Mouse (Mus musculus) stomach, embryonic 14.5 days (tissue): ENCODE measurements at regions not wholly inside any gene's neighbourhood (a gene's known extent, or its start where the extent isn't known, plus 50 kb on each side); places are given as distances from the start of the nearest gene placed in this dataset.
A peak's percentile ranks its signal among the peaks of the same experiment; 100 is the strongest.

Experiments used
- ATAC-seq: fragments of 200-750 bp; cut with Nextera tagmentation; 2 replicates; pipeline ENCODE4 v1.8.0; 2017; ENCODE audit warnings: low read depth, moderate TSS enrichment; ENCODE audit not compliant: insufficient number of reproducible peaks, insufficient read depth, low FRiP score
- H3K27ac ChIP-seq: fragments of 300-500 bp; sonication (generic); 2 replicates; pipeline ENCODE4 v1.5.1; 2014; ENCODE audit warnings: mild to moderate bottlenecking, low read length, moderate library complexity, mixed read lengths
- H3K27me3 ChIP-seq: fragments of 300-500 bp; sonication (generic); 2 replicates; pipeline ENCODE4 v1.6.1; 2014; ENCODE audit warnings: low read length, control low read depth, mixed read lengths; ENCODE audit not compliant: control insufficient read depth, insufficient read depth
- H3K36me3 ChIP-seq: fragments of 300-500 bp; sonication (generic); 2 replicates; pipeline ENCODE4 v1.6.1; 2014; ENCODE audit warnings: mild to moderate bottlenecking, control low read depth, low read length, moderate library complexity, mixed read lengths; ENCODE audit not compliant: control insufficient read depth, insufficient read depth
- H3K4me1 ChIP-seq: fragments of 300-500 bp; sonication (generic); 2 replicates; pipeline ENCODE4 v1.6.1; 2014; ENCODE audit warnings: low read length, control low read depth, mixed read lengths; ENCODE audit not compliant: control insufficient read depth, insufficient read depth
- H3K4me2 ChIP-seq: fragments of 300-500 bp; sonication (generic); replicated peaks from 2 replicates; pipeline ENCODE4 v1.6.1; 2014; ENCODE audit warnings: low read depth, low read length, control low read depth
- H3K4me3 ChIP-seq: fragments of 300-500 bp; sonication (generic); 2 replicates; pipeline ENCODE4 v1.5.1; 2014; ENCODE audit warnings: low read depth, low read length, control low read depth
- H3K9ac ChIP-seq: fragments of 300-500 bp; sonication (generic); replicated peaks from 2 replicates; pipeline ENCODE4 v1.6.1; 2014; ENCODE audit warnings: low read depth, mild to moderate bottlenecking, control low read depth, low read length, moderate library complexity, mixed read lengths
- H3K9me3 ChIP-seq: fragments of 300-500 bp; sonication (generic); 2 replicates; pipeline ENCODE4 v1.6.1; 2016; ENCODE audit warnings: low read depth, low read length, control low read depth; ENCODE audit not compliant: control insufficient read depth
- WGBS: fragments of 180-500 bp; shearing (Covaris S2); extraction: QIAGEN DNeasy Blood & Tissue Kit; methylation state at CpG from one replicate; pipeline ENCODE4 v1.1.7; 2014; 5-methylcytosine and 5-hydroxymethylcytosine counted together

DNA sequence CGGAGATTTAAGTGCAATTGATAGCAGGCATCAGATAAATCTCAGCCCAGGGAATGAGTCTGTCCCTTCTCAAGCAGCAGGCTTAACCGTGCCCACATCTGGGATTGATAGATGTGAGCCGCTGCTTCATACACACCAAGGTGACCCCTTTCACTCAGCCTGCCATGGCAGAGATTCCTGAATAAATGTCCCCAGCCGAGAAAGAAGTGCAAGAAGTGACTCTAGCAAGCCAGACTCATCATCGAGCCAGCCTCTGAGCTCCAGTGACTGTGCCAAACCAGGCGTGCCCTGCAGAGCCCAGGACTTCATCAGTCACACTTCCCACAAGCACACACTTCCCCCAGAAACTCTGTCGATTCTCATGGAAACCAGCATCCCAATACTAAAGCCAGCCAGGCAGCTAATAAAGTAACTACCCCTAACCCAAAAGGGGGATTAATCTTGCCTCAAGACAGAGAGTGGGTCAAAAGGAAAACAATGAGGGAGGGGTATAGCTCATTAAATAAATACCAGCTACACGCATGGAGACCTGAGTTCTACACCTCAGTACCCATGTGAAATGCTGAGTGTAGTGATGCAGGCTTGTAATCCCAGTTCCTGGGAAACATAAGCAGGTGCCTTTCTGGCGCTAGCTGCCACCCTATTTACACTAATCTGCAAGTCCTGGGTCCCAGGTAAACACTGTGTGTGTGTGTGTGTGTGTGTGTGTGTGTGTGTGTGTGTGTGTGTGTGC lies 231.5 kb upstream of the Noct start:
- 40% methylated on average over 9 of the region's 9 CpGs for WGBS
- Histone ChIP-seq H3K4me2 (no peak overlapping the region), H3K36me3 (no peaks in the 10 kb centered on the region), H3K27me3 (no peaks in the 10 kb centered on the region), H3K4me1 (0 out of 2 replicates have a peak, but pooled peaks cover 4% of the 10 kb centered on the region), H3K4me3 (no peak overlapping the region), H3K27ac (no peak overlapping the region), H3K9me3 (no peaks in the 10 kb centered on the region), H3K9ac (no peak overlapping the region)
- no peak for ATAC-seq

DNA sequence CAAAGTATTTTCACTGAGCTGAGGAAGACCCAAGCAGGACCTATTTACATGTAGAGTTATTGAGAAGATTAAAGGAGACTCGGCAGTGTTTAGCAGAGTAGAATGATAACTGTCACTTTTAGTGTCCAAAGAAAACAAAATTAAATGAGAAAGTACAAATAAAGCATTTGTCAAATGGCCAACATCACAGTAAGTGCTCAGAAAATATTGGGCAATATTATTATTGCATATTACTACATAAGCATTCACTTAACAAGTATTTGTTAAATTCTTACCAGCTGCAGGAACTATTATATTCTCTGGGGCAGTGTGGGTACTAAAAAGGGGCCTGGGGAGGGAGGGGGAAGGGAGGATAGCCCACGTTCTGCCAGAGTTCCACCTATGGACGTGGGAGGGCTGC lies 224.5 kb upstream of the Noct start:
- Histone ChIP-seq H3K4me2 (no peak overlapping the region), H3K4me1 (0 out of 2 replicates have a peak, but pooled peaks cover 3% of the 10 kb centered on the region), H3K9me3 (no peaks in the 10 kb centered on the region), H3K9ac (no peak overlapping the region), H3K27ac (no peak overlapping the region), H3K4me3 (no peak overlapping the region), H3K36me3 (no peaks in the 10 kb centered on the region), H3K27me3 (no peaks in the 10 kb centered on the region)
- no peak for ATAC-seq
- WGBS, result 55% methylated on average over 3 of the region's 3 CpGs

- Histone ChIP-seq H3K27me3 (no peaks in the 10 kb centered on the region), H3K36me3 (no peaks in the 10 kb centered on the region), H3K4me3 (no peak overlapping the region), H3K9me3 (no peaks in the 10 kb centered on the region), H3K4me2 (no peak overlapping the region), H3K27ac (no peak overlapping the region), H3K9ac (no peak overlapping the region), H3K4me1 (0 out of 2 replicates have a peak, but pooled peaks cover 3% of the 10 kb centered on the region)
- no peak for ATAC-seq
- WGBS, result 91% methylated on average over 7 of the region's 7 CpGs
Measured at GRCm38 (mm10) chr3:51000938-51001337, 223.3 kb upstream of the Noct start.

DNA sequence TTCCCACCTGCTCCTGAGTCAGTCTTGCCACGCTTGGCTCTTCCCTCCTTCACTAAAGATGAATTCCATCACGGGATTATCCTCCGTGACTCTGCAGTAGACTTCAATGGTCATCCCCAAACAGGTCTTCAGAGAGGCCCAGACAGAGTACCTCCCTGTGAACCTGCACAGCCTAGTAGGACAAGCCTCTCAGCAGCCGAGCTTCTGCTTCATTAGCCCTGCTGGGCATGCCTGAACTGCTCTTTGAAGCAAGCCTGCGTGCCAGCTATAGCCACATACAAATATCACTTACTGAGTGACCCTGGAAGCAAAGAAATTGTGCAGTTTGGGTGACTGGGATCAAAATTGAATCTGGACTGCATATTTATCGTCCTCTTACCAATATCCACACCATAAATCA lies 221.6 kb upstream of the Noct start:
- Histone ChIP-seq H3K4me1 (0 out of 2 replicates have a peak, but pooled peaks cover 3% of the 10 kb centered on the region), H3K27ac (no peak overlapping the region), H3K9ac (no peak overlapping the region), H3K27me3 (no peaks in the 10 kb centered on the region), H3K36me3 (no peaks in the 10 kb centered on the region), H3K9me3 (no peaks in the 10 kb centered on the region), H3K4me2 (no peak overlapping the region), H3K4me3 (no peak overlapping the region)
- ATAC-seq, result no peak
- 60% methylated on average over 6 of the region's 6 CpGs for WGBS

- Histone ChIP-seq H3K27me3 (no peaks in the 10 kb centered on the region), H3K36me3 (no peaks in the 10 kb centered on the region), H3K9me3 (no peaks in the 10 kb centered on the region), H3K9ac (no peak overlapping the region), H3K4me2 (no peak overlapping the region), H3K4me1 (0 out of 2 replicates have a peak, but pooled peaks cover 3% of the 10 kb centered on the region), H3K4me3 (no peak overlapping the region), H3K27ac (no peak overlapping the region)
- no peak for ATAC-seq
- 65% methylated on average over 8 of the region's 8 CpGs for WGBS
Measured at GRCm38 (mm10) chr3:51003506-51004170, 220.6 kb upstream of the Noct start.

DNA sequence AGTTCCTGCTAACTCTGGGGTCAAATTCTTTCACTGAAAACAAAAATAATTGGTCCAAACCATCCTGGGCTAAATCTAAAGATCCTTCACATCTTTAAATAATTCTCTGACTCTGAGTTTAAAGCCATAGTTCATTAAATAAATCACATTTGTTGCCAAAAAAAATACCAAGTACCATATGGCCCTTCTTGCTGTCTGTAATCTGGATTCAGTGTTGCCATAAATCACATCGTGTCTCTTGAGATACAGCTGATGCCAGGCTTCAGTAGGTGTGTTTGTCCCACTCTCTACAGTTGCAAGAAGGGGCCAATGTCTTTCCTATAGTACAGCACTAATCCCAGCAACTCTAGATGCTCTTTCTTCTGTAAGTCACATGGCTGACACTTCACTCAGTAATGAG lies 220.0 kb upstream of the Noct start:
- no peak overlapping the region for H3K4me2 ChIP-seq
- no peaks in the 10 kb centered on the region for H3K27me3 ChIP-seq
- no peak overlapping the region for H3K9ac ChIP-seq
- WGBS, result 63% methylated on average over 1 of the region's 1 CpGs
- H3K27ac ChIP-seq, result no peak overlapping the region
- H3K4me3 ChIP-seq, result no peak overlapping the region
- no peaks in the 10 kb centered on the region for H3K9me3 ChIP-seq
- ATAC-seq, result no peak
- H3K36me3 ChIP-seq, result no peaks in the 10 kb centered on the region
- H3K4me1 ChIP-seq, result 0 out of 2 replicates have a peak, but pooled peaks cover 3% of the 10 kb centered on the region

DNA sequence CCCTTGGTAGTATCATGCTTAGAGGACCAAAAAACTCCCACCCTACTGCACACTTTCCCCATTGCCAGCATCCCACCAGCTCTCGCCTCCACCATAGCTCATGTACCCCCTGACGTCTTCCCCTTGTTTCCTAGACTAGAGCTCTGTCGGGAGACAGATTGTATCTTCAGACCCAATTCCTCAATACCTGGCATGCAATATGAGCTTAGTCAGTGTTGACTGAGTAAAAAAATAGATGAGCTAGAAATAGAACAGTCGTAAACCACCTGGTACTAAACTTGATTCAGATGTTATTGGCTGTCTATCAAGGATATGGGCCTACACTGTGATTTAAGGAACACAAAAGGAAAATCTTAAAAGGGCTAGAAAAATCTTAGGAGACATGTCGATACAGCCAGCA lies 215.1 kb upstream of the Noct start:
- Histone ChIP-seq H3K36me3 (no peaks in the 10 kb centered on the region), H3K4me1 (no peaks in the 10 kb centered on the region), H3K9ac (no peak overlapping the region), H3K9me3 (no peaks in the 10 kb centered on the region), H3K27me3 (no peaks in the 10 kb centered on the region), H3K27ac (no peak overlapping the region), H3K4me2 (no peak overlapping the region), H3K4me3 (no peak overlapping the region)
- 81% methylated on average over 5 of the region's 5 CpGs for WGBS
- no peak for ATAC-seq

DNA sequence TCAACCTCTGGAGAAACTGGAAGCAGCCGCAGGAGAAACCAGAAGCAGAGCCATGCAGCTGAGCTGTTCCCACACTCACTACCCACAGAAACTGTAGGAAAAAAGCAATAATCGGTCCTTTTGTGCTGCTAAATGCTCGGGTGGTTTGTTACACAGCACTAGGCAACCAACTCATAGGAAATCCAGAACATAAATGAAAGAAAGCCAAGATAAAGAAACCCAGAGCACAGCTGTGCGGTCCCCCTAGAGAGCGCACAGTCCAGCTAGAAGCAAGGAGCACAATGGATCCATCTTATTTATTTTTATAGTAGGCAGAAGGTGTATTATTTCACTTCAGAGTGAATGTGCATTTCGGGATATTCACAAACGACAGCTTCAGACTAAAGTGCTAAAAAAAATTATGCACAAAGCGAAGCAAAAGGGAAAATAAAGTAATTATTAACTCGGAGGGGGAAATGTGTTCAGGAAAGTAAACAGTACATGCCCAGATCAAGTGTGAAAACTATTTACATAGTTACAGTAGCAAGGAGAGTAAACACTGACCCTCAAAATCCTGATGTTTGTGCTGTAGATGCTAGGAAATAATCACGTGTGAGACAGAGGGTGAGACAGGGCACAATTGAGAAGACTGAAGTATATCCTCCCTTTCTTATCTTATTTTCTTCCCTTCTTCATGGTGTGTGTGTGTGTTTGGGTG lies 204.4 kb upstream of the Noct start:
- peak; percentile 80; the same call in 1 of the 2 replicates for ATAC-seq
- H3K9ac ChIP-seq, result no peak overlapping the region
- 61% methylated on average over 10 of the region's 10 CpGs for WGBS
- peak overlapping the region; percentile 46; the same call in 1 of the 2 replicates for H3K27ac ChIP-seq
- H3K27me3 ChIP-seq, result no peaks in the 10 kb centered on the region
- no peaks in the 10 kb centered on the region for H3K36me3 ChIP-seq
- no peaks in the 10 kb centered on the region for H3K4me1 ChIP-seq
- H3K4me3 ChIP-seq, result no peak overlapping the region
- no peak overlapping the region for H3K4me2 ChIP-seq
- no peaks in the 10 kb centered on the region for H3K9me3 ChIP-seq
